Mouse (Mus musculus): ENCODE measurements around the gene Pip5k1c.

DNA sequence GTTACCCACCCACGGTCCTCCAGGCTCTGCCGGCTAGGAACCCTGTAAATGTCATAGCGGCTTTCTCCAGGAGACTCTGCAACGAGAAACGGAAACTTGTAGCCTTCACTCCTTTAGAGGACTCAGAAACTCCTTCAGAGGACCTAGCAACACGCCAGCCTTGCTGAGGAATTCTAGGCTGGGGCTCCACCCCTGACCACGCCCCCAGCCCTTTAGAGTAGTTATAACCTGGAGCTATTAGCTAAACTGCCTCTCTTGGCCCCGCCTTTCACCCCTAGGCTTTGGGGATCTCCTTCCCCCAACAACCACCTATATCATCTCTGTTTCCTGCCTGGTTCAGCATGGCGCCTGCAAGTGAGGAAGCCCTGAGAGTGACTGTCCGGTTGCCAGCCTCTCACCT, 13.3 kb upstream of the Pip5k1c start:
- TF ChIP-seq POLR2A (IDR thresholded peaks at IDR 0.05; ENCODE audit: insufficient read depth, low read depth, low read length) (no peak), CTCF (IDR thresholded peaks at IDR 0.05; ENCODE audit: insufficient read depth, low read depth, low read length) (no peak)

Data from olfactory bulb, adult 2 months (tissue).